Mouse (Mus musculus): ENCODE data around the gene Alox5ap. TPM values are rescaled to one million over a fixed set of nuclear protein-coding genes. Genes with fewer than 3 reads are reported as not detected.

Gene Alox5ap
- polyA plus RNA-seq, 1 experiment from 2014 or later = 11.1 TPM

GRCm38 (mm10) chr5:149291266-149291665 lies 26.7 kb downstream of the Alox5ap start:
- no peaks in the 10 kb centered on the region for H3K36me3 ChIP-seq (replicated peaks)
- H3K4me3 ChIP-seq = no peak overlapping the region
- H3K27ac ChIP-seq = no peak overlapping the region
- no peaks in the 10 kb centered on the region for H3K27me3 ChIP-seq (replicated peaks)
- no peak overlapping the region for H3K9ac ChIP-seq
- H3K4me1 ChIP-seq = peaks cover 10% of the 10 kb centered on the region
- WGBS = 87% methylated on average over 5 of the region's 5 CpGs
- no peak overlapping the region for H3K4me2 ChIP-seq
- H3K9me3 ChIP-seq = no peaks in the 10 kb centered on the region
- ATAC-seq (replicated peaks) = no peak

DNA sequence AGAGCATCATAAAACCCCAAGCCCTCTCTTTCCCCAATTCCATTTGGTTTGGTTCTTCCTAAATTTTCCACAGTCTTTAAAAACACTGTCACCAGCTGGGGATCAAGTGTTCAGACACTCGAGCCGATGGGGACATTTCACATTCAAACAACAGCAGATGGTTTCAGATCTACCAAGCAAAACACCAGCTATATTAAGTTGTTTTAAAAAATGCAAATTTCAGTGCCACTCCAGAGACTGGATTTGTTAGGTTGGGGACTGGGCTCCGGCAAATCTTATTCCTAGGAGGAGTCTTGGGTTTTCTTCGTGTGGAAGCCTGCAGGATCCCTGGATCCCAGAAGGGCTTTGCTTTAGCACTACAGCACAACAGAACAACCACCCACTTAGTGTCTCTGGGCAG lies 28.5 kb downstream of the Alox5ap start:
- no peak for ATAC-seq (replicated peaks)
- Histone ChIP-seq H3K4me1 (no peaks in the 10 kb centered on the region), H3K27ac (no peak overlapping the region), H3K36me3 (replicated peaks) (no peaks in the 10 kb centered on the region), H3K9ac (no peak overlapping the region), H3K27me3 (replicated peaks) (no peaks in the 10 kb centered on the region), H3K4me3 (no peak overlapping the region), H3K4me2 (no peak overlapping the region), H3K9me3 (no peaks in the 10 kb centered on the region)
- WGBS = 56% methylated on average over 4 of the region's 4 CpGs

- no peak overlapping the region for H3K4me2 ChIP-seq
- no peak overlapping the region for H3K4me3 ChIP-seq
- H3K36me3 ChIP-seq (replicated peaks) = no peaks in the 10 kb centered on the region
- H3K9ac ChIP-seq = no peak overlapping the region
- H3K27me3 ChIP-seq (replicated peaks) = no peaks in the 10 kb centered on the region
- H3K4me1 ChIP-seq = no peaks in the 10 kb centered on the region
- 89% methylated on average over 6 of the region's 6 CpGs for WGBS
- no peak for ATAC-seq (replicated peaks)
- no peak overlapping the region for H3K27ac ChIP-seq
- no peaks in the 10 kb centered on the region for H3K9me3 ChIP-seq
These were observed 32.2 kb downstream of the Alox5ap start for GRCm38 (mm10) chr5:149296808-149297207.

DNA sequence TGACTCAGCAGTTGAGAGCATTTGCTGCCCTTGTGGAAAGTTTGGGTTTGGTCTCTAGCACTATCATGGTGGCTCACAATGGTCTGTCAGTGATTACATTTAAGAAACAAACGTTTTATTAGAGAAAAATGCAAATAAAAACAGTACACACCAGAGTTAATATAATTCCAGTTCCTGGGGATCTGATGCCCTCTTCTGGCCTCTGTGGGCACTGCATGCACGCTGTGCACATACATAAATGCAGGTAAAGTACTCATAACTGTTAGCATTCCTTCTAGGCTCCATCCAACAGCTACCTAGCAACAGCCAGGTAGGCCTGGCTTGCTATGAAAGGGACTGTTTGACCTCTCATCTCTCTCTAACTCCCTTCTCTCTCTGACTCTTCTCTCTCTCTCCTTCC lies 32.9 kb downstream of the Alox5ap start:
- no peak overlapping the region for H3K9ac ChIP-seq
- no peaks in the 10 kb centered on the region for H3K27me3 ChIP-seq (replicated peaks)
- H3K4me3 ChIP-seq = no peak overlapping the region
- H3K27ac ChIP-seq = no peak overlapping the region
- no peak overlapping the region for H3K4me2 ChIP-seq
- no peaks in the 10 kb centered on the region for H3K4me1 ChIP-seq
- WGBS = 74% methylated on average over 2 of the region's 2 CpGs
- no peak for ATAC-seq (replicated peaks)
- no peaks in the 10 kb centered on the region for H3K36me3 ChIP-seq (replicated peaks)
- H3K9me3 ChIP-seq = no peaks in the 10 kb centered on the region

DNA sequence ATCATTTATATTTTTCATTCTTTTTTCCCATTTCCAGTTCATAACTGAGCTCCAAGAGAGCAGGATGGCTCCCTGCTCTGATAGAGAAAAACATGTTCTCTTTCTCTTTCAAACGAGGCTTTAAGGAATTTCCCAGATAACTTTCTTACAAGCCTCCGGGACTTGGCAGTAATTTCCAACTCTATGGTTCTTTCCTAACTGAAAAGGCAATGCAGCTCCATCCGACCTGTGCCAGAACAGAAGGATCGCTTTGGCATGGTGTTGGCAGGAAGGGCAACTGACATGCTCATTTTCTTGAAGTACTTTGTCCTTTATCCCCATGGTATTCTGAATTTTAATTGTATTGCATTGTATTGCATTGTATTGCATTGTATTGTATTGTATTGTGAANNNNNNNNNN lies 33.7 kb downstream of the Alox5ap start:
- H3K9me3 ChIP-seq = no peaks in the 10 kb centered on the region

GRCm38 (mm10) chr5:149312884-149313652 lies 48.5 kb downstream of the Alox5ap start:
- ATAC-seq (replicated peaks) = no peak
- Histone ChIP-seq H3K36me3 (replicated peaks) (no peaks in the 10 kb centered on the region), H3K9me3 (no peaks in the 10 kb centered on the region), H3K4me3 (no peak overlapping the region), H3K27ac (no peak overlapping the region), H3K4me2 (no peak overlapping the region), H3K27me3 (replicated peaks) (no peaks in the 10 kb centered on the region), H3K9ac (no peak overlapping the region), H3K4me1 (peaks cover 12% of the 10 kb centered on the region)
- WGBS = 69% methylated on average over 23 of the region's 23 CpGs

More for the DNA sequence above, 33.7 kb downstream of the Alox5ap start:
- no peak overlapping the region for H3K9ac ChIP-seq
- no peak for ATAC-seq (replicated peaks)
- 59% methylated on average over 4 of the region's 4 CpGs for WGBS
- no peak overlapping the region for H3K4me3 ChIP-seq
- no peak overlapping the region for H3K27ac ChIP-seq
- H3K4me2 ChIP-seq = no peak overlapping the region
- H3K4me1 ChIP-seq = no peaks in the 10 kb centered on the region
- H3K27me3 ChIP-seq (replicated peaks) = no peaks in the 10 kb centered on the region
- H3K36me3 ChIP-seq (replicated peaks) = no peaks in the 10 kb centered on the region

- Histone ChIP-seq H3K4me3 (no peak overlapping the region), H3K4me1 (peaks cover 17% of the 10 kb centered on the region), H3K9ac (no peak overlapping the region), H3K4me2 (no peak overlapping the region), H3K9me3 (no peaks in the 10 kb centered on the region), H3K27ac (no peak overlapping the region), H3K27me3 (replicated peaks) (no peaks in the 10 kb centered on the region), H3K36me3 (replicated peaks) (no peaks in the 10 kb centered on the region)
- WGBS = 81% methylated on average over 12 of the region's 12 CpGs
- no peak for ATAC-seq (replicated peaks)
These were observed 50.0 kb downstream of the Alox5ap start for GRCm38 (mm10) chr5:149314514-149315081.

DNA sequence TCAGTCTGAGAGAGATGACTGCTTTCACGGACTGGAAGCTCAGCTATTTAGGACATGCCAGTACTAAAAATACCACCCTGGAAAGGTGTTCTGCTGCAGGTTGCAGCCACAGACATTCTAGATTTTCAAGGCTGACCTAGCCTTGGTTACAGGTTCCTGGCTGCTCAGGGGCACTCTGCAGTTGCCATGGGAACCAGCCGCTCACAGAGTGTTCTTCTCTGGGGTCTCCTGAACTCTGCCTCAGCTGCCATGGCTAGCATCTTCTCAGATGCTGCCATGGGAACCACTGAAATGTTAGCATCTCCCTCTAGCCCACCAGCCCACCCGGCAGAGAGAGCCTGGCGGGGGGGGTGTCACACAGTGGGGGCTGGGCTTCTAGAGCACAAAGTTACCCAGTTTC lies 52.4 kb downstream of the Alox5ap start:
- Histone ChIP-seq H3K27me3 (replicated peaks) (no peaks in the 10 kb centered on the region), H3K4me1 (peaks cover 37% of the 10 kb centered on the region), H3K9ac (no peak overlapping the region), H3K4me3 (no peak overlapping the region), H3K27ac (peak overlapping the region; percentile 71), H3K36me3 (replicated peaks) (no peaks in the 10 kb centered on the region), H3K9me3 (no peaks in the 10 kb centered on the region), H3K4me2 (no peak overlapping the region)
- WGBS = 4% methylated on average over 4 of the region's 4 CpGs
- ATAC-seq (replicated peaks) = peak; percentile 61

GRCm38 (mm10) chr5:149319874-149320323 lies 55.3 kb downstream of the Alox5ap start:
- peak overlapping the region; percentile 69 for H3K27ac ChIP-seq
- no peak overlapping the region for H3K9ac ChIP-seq
- no peaks in the 10 kb centered on the region for H3K36me3 ChIP-seq (replicated peaks)
- peaks cover 41% of the 10 kb centered on the region for H3K4me1 ChIP-seq
- no peaks in the 10 kb centered on the region for H3K27me3 ChIP-seq (replicated peaks)
- no peak for ATAC-seq (replicated peaks)
- peak overlapping the region; percentile 26; the same call in 1 of the 2 replicates for H3K4me2 ChIP-seq
- no peak overlapping the region for H3K4me3 ChIP-seq
- WGBS = 33% methylated on average over 9 of the region's 9 CpGs
- no peaks in the 10 kb centered on the region for H3K9me3 ChIP-seq

DNA sequence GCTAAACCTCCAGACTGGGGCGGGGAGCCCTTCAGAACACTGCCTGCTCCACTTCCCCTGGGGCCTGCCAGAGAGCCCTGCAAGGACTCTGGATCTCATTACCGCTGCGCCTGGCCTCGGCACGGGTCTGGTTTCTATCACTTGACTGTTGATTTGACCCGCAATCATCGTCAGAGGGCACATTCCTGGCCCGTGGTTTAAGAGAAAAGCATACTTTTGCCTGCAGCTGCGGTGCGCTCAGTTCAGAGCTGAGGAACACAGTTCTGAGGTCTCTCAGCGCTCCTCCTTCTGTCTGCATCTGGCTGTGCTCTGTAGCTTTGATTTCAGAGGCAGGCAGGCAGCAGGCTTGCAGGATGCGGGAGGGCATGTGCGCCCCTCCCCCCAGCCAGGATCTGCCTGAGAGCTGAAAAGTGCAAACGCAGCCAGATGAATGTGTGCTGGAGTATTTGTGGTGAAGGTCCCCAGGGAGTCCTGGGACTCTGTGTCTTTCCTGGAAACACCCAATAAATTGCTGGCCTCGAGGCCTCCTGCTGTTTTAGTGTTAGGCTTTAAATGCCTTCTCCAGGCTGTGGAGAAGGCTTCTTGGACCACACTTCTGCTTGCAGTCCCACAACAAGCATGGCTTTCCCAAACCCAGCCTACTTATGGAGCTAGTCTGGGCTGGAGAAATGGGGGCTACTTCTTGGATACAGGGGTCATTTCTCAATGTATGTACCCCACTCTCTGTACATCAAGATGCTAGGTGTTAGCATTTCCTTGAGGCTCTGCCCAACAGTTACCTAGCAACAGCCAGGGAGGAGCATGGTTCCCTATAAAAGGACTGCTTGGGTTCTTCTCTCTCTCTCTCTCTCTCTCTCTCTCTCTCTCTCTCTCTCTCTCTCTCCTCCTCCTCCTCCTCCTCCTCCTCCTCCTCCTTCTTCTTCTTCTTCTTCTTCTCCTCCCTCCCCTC lies 56.2 kb downstream of the Alox5ap start:
- 1% methylated on average over 15 of the region's 15 CpGs for WGBS

GRCm38 (mm10) chr5:149321909-149322841 lies 57.6 kb downstream of the Alox5ap start:
- 0 out of 2 replicates have a peak, but pooled peaks have one; percentile 15 for ATAC-seq (replicated peaks)
- Histone ChIP-seq H3K4me2 (no peak overlapping the region), H3K4me3 (no peak overlapping the region)

More for the DNA sequence above, 56.2 kb downstream of the Alox5ap start:
- Histone ChIP-seq H3K9me3 (no peaks in the 10 kb centered on the region), H3K27me3 (replicated peaks) (no peaks in the 10 kb centered on the region), H3K4me1 (peaks cover 41% of the 10 kb centered on the region), H3K4me3 (no peak overlapping the region), H3K9ac (no peak overlapping the region), H3K4me2 (peak overlapping the region; percentile 26), H3K27ac (peak overlapping the region; percentile 69), H3K36me3 (replicated peaks) (no peaks in the 10 kb centered on the region)
- ATAC-seq (replicated peaks) = peak; percentile 85

More at GRCm38 (mm10) chr5:149321909-149322841, 57.6 kb downstream of the Alox5ap start:
- peaks cover 32% of the 10 kb centered on the region for H3K4me1 ChIP-seq
- WGBS = 65% methylated on average over 15 of the region's 15 CpGs
- H3K27ac ChIP-seq = peak overlapping the region; percentile 30
- no peaks in the 10 kb centered on the region for H3K27me3 ChIP-seq (replicated peaks)
- no peak overlapping the region for H3K9ac ChIP-seq
- H3K9me3 ChIP-seq = no peaks in the 10 kb centered on the region
- no peaks in the 10 kb centered on the region for H3K36me3 ChIP-seq (replicated peaks)
